7 mouse cellular contexts compared by ENCODE assay signal in the genomic region with DNA sequence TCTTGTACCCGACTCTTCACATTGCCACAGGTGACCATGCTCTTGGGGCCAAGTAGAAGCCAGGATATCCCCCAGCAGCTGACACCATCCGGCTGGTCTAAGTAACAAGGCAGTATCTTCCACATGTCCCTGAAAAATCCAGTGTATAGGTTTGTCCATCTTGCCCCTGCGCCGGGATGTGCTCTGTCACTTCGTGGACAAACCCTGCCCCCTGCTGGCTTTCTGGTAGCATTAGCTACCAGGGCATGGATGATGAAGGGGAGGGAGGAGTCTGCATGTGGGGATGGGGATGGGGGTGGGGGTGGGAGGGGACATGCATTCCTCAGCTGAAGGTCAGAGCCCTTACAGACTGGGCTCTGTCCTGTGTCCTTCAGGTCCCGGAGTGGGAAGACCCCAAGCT.
DNase-seq lines count a peak whose midpoint lies in the region; TF ChIP-seq lines count a peak whose summit lies in the region.

No protein-coding gene starts in this region.

- TF ChIP-seq CTCF in left cerebral cortex, adult 2 months (IDR thresholded peaks at IDR 0.05) = peak; percentile 33

- H3K4me3 ChIP-seq in left cerebral cortex, adult 2 months = no peak overlapping the region
- no peak overlapping the region for H3K4me3 ChIP-seq in ES-E14 (ENCODE audit: insufficient read depth in 1 of 2, low read depth in 1 of 2, low read length in 2 of 2, poor library complexity in 1 of 2, severe bottlenecking in 1 of 2)

- H3K4me1 ChIP-seq in ES-E14 (ENCODE audit: control insufficient read depth in 2 of 2, insufficient read depth in 2 of 2, low read length in 2 of 2, poor library complexity in 1 of 2) = peaks cover 13 to 35% of the 10 kb centered on the region in 2 experiments

- H3K27ac ChIP-seq in left cerebral cortex, adult 2 months = no peak overlapping the region
- H3K27ac ChIP-seq in ES-E14 (ENCODE audit: insufficient read depth, low read depth, low read length, poor library complexity, severe bottlenecking) = no peak overlapping the region

- intact Hi-C loops in left cerebral cortex, adult 2 months (cut with DNase I) = no loop called here
- intact Hi-C loops in left cerebral cortex, postnatal 36 days (cut with DNase I) = no loop called here

- H3K36me3 ChIP-seq in ES-E14 (ENCODE audit: control insufficient read depth, insufficient read depth, low read length, poor library complexity, severe bottlenecking) = no peaks in the 10 kb centered on the region

- H3K9me3 ChIP-seq in ES-E14 (ENCODE audit: control insufficient read depth, insufficient read depth, low read depth, low read length) = no peaks in the 10 kb centered on the region

- DNase-seq in left cerebral cortex, adult 2 months (ENCODE audit: extremely low spot score in 1 of 2, low spot score in 2 of 2) = no peak
- DNase-seq in left cerebral cortex, postnatal 36 days (ENCODE audit: low spot score in 2 of 2) = no peak
- no peak for DNase-seq in ES-E14 (ENCODE audit: low read depth, low spot score)
- peak; percentile 15 for DNase-seq in brain, adult 2 months (ENCODE audit: low read depth, low spot score)
- DNase-seq in heart, postnatal 4 days = peak; percentile 49
- DNase-seq in testis, postnatal 10 days (ENCODE audit: low spot score) = peak; percentile 76
- DNase-seq in right cerebral cortex, postnatal 36 days (ENCODE audit: low spot score in 2 of 2) = no peak

- in situ Hi-C loops in ES-E14 (cut with MboI; ENCODE audit: low sequenced_read_pairs in 2 of 2, unreplicated experiment in 2 of 2) = no loop called here

- no peak overlapping the region for H3K9ac ChIP-seq in ES-E14 (ENCODE audit: insufficient read depth, low read depth, low read length, poor library complexity, severe bottlenecking)

TF ChIP-seq in ES-E14, 5 proteins besides CTCF, POLR2A, EP300 and RAD21:
- TF ChIP-seq HCFC1 (IDR thresholded peaks at IDR 0.05; ENCODE audit: borderline replicate concordance, insufficient read depth, low read length) = no peak
- TF ChIP-seq ZC3H11A (IDR thresholded peaks at IDR 0.05; ENCODE audit: borderline replicate concordance, low read depth, low read length) = 0 out of 2 replicates have a peak, but pooled peaks have one; percentile 18

Comparison
In these comparisons a context has a peak if more than half of its experiments do, and no peak if none do; other contexts are left out.
1. DNase-seq: peak in brain, adult 2 months (single experiment), heart, postnatal 4 days (single experiment) and testis, postnatal 10 days (single experiment); none in left cerebral cortex, adult 2 months (0 of 2), left cerebral cortex, postnatal 36 days (0 of 2), ES-E14 (single experiment) and right cerebral cortex, postnatal 36 days (0 of 2).